Mouse (Mus musculus) thymus, postnatal 14 days (tissue): Measurements from ENCODE around the gene Ell.
A peak's percentile ranks its signal among the peaks of the same experiment; 100 is the strongest.

Experiments
- DNase-seq: peaks from one replicate; pipeline ENCODE4 v3.0.0; 2021

The Ell gene

GRCm38 (mm10) chr8:70617985-70618384 is 78.7 kb downstream of the Ell start:
- DNase-seq: no peak

DNA sequence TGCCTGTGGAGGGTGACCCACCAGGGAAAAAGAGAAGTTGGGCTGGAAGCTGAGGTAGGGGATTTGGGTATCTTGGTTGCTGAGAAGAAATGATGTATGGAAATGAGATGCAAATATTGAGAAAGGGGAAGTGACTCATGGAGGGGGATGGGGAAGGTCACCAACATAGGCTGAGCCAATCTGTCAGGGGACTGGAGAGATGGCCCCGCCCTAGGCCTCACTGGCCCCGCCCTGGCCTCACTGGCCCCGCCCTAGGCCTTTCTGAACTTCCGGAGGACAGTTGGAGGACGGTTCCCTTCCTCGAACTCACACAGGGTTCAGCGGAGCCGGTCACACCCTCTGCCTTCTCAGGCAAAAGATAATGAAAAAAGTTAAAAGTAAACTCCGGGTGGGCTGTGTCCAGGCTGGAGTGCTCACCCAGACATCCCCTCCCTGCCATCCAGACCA is 79.7 kb downstream of the Ell start:
- peak; percentile 49 for DNase-seq

GRCm38 (mm10) chr8:70622220-70622619 is 83.0 kb downstream of the Ell start:
- DNase-seq: no peak

- peak; percentile 67 for DNase-seq
These were observed 85.8 kb downstream of the Ell start for GRCm38 (mm10) chr8:70625104-70625503.

GRCm38 (mm10) chr8:70627041-70627440 is 87.8 kb downstream of the Ell start:
- no peak for DNase-seq

- no peak for DNase-seq
These were observed 89.8 kb downstream of the Ell start for GRCm38 (mm10) chr8:70628986-70629490.

- peak; percentile 91 for DNase-seq
These were observed 90.6 kb downstream of the Ell start for GRCm38 (mm10) chr8:70629574-70630531.

- peak; percentile 32 for DNase-seq
These were observed 91.5 kb downstream of the Ell start for GRCm38 (mm10) chr8:70630532-70631381.

DNA sequence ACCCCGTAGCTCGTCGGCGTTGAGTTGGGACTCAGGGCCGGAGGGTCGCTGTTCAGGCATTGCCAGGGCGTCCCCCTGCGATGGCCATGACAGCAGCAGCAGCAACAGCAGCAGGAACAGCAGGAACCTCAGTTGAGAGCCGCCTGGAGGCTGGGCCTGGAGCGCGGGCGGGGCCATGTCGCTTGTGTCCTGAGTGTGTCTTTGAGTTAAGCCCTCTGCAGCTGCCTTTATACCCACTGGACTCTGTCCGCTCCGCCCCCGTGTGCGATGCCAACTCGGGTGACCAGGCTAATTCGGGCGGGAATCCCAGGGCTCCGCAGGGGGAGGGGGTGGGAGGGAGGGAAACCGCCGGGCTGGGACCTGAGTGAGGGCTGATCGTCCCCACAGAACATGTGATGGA is 92.2 kb downstream of the Ell start:
- no peak for DNase-seq

DNA sequence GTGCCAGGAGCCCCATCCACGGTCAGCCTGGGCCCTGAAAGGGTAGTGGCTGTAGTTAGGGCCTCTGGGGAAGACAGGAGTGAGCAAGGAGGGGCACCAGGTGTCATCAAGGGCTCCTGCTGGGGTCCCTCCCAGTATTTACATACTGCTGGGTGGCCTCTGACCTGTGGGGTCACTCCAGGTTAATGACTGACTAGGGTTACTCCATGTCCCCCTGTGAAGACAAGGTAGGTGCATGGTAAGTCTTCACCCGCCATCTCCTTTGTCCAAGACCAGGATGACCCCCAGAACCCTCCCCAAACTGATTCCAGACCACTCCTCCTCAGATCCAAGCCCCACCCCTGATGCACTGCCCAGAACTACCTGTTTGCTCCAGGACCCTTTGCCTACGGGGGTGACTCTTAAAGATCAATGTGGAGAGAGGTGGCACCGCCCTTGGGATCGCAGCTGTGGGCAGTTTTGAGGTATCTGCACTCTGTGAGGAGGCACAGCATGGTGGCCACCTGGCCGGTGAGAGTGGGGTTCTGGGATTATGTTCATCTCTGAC is 93.2 kb downstream of the Ell start, which contains the start of gene Gdf15:
Gdf15 (minus strand) TSS at position 111 of the 547 bp plus-strand sequence.
- DNase-seq: no peak

GRCm38 (mm10) chr8:70634066-70634465 is 94.8 kb downstream of the Ell start:
- DNase-seq: no peak

DNA sequence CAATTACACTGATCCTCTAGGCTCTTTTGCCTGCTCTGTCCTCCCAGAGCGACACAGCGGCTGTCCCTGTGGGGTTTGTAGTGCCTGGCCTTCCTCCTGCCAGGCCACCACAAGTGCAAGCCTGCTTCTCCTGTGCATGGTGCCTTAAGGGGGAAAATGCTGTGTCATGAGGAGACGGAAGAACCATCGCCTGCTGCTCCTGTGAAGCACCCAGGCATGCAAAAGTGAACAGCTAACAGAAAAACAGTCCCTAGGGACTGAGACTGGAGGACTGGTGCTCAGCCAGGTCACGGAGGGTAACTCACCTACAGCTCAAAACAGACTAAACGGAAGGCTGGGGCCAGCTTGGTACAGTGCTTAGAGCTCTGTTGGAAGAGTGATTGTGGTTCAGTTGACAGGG is 96.3 kb downstream of the Ell start:
- DNase-seq: no peak

GRCm38 (mm10) chr8:70636838-70637237 is 97.6 kb downstream of the Ell start:
- no peak for DNase-seq

GRCm38 (mm10) chr8:70638752-70639151 is 99.5 kb downstream of the Ell start:
- no peak for DNase-seq
